Mouse (Mus musculus): ENCODE measurements around the gene Abi3bp. TPM values are rescaled to one million over a fixed set of nuclear protein-coding genes. Genes with fewer than 3 reads are reported as not detected.

Abi3bp gene
- polyA plus RNA-seq, 1 experiment from 2014 or later: 10.5 TPM

DNA sequence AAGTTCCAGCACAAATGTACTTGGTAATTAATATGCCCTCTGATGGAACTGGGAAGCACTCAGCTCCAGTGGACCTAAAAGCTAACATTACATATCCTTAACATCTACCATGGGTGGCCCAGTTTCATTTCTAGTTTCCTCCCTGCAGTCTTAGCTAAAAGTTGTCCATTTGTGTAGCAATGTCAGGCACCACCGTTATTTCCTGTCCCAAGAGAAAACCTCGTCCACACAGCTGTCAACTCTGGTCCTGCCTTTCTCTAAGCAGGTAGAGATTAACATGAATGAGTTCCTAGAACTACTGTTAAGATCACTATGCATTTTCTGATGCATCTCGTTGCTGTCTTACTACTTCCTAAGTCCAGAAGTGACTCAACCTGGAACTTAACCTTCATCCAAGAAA lies 237.9 kb downstream of the Abi3bp start:
- H3K27ac ChIP-seq: no peak overlapping the region
- peak overlapping the region; percentile 74 for H3K4me2 ChIP-seq (replicated peaks)
- no peaks in the 10 kb centered on the region for H3K9me3 ChIP-seq
- H3K27me3 ChIP-seq: no peaks in the 10 kb centered on the region
- peak overlapping the region; percentile 78 for H3K4me3 ChIP-seq
- H3K9ac ChIP-seq: no peak overlapping the region
- peaks cover 19% of the 10 kb centered on the region for H3K4me1 ChIP-seq
- ATAC-seq (ENCODE audit: low FRiP score, low read depth): no peak
- H3K36me3 ChIP-seq: peaks cover 19% of the 10 kb centered on the region
- 76% methylated on average over 3 of the region's 3 CpGs for WGBS

DNA sequence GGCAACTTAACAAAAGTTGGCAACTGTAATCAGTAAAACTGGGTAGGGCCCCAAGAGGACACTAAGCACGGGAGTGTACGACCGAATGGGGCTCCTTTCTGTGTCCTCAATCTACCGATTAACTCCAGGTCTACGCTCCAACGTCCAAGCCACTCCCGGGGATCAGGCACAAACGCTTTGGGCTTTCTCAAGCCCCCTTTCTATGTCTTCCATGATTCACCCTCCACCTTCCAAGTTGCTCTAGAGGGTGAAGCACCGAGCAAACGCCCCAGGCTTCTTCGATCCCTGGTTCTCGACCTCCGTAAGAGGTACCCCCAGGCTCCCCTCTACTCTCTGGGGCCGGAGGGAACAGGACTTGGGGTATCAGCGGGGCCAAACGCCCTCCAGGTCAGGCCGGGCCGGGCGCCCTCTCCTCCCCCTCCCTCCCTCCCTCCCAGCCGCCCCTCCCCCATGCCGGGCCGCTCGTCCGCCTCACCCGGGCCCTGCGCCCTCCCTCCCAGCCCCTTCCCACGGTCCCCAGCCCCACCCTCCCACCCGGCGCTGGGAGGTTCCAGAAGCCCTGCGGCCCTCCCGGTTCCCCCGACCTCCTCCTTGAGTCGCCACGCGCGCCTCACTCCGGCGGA lies 239.0 kb downstream of the Abi3bp start:
- peak; percentile 83 for ATAC-seq (ENCODE audit: low FRiP score, low read depth)
- peaks cover 8% of the 10 kb centered on the region for H3K36me3 ChIP-seq
- H3K27me3 ChIP-seq: no peaks in the 10 kb centered on the region
- peak overlapping the region; percentile 98 for H3K27ac ChIP-seq
- H3K9me3 ChIP-seq: no peaks in the 10 kb centered on the region
- peak overlapping the region; percentile 78 for H3K4me3 ChIP-seq
- peaks cover 19% of the 10 kb centered on the region for H3K4me1 ChIP-seq
- WGBS: under 1% methylated on average over 31 of the region's 38 CpGs
- H3K4me2 ChIP-seq (replicated peaks): peak overlapping the region; percentile 74
- H3K9ac ChIP-seq: peak overlapping the region; percentile 91

DNA sequence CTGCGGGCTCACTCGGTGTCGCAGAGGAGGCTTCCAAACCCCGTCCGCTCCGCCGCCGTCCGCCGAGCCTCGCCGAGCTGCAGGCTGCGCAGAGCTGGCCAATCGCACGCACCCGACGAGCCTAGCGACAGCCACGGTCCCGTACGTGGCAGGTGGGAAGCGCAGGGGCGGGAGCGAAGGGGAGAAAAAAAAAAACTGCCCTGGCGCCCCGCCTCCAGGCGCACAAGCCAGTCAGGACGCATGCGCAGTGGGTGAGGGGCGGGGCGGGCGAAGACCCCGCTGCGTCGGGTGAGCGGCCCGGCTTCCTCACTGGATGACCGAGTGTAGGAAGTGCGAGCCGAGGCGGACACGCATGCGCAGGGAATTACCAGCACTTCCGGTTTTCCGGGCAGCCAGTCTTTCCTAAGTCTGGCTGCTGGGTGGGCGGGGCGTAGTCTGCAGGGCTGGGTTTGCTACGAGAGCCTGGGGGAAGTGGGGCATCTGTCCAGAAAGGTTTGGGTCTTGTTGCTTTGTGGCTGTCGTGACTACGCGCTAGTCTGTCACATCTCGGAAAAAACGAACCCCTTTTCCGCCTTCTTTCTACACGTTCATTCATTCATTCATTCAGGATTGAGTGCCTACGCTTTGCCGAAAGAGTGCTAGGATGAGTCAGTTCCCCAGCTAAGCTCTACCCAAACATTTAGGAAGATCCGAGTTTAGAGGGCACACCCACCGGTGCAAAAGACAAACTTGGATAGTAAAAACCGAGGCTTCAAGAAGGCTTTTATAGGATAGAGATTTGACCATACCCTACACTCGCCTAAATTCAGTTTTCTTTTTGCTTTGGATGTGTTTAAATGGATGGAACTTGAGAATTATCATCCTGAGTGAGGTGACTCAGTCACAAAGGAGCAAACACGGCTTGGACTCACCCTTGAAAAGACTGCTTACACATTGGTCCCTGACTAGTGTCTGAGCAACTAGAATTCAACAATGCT lies 239.8 kb downstream of the Abi3bp start, which contains the start of gene Tfg:
TSS of gene Tfg (minus strand) at position 227 of the 977 bp plus-strand sequence.
- Histone ChIP-seq H3K4me2 (replicated peaks) (peak within 1 kb of the TSS; percentile 74), H3K9me3 (no peaks in the 10 kb centered on the region), H3K9ac (peak within 1 kb of the TSS; percentile 91), H3K27ac (peak within 1 kb of the TSS; percentile 98), H3K27me3 (no peaks in the 10 kb centered on the region), H3K36me3 (peaks cover 1% of the 10 kb centered on the region; the same call in 1 of the 2 replicates), H3K4me3 (peak within 1 kb of the TSS; percentile 78), H3K4me1 (peaks cover 19% of the 10 kb centered on the region)
- WGBS: under 1% methylated on average over 51 of the region's 62 CpGs
- ATAC-seq (ENCODE audit: low FRiP score, low read depth): peak; percentile 97

DNA sequence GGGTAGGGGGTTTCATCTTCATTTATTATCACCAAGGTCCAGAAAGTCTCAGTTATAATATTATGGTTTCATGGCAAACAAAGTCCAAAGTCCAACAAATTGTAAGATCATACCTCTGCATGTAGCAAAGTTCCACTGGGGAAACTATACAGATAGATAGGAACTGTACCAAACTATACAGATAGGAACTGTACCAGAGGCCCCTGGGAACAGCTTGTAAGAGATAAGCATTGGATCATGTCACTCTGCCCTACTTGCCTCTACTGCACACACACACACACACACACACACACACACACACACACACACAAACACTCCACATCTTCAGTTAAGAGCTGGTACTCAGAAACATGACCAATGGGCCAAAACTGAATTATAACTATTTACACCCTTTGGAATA lies 241.4 kb downstream of the Abi3bp start:
- Histone ChIP-seq H3K9ac (no peak overlapping the region), H3K27me3 (no peaks in the 10 kb centered on the region), H3K27ac (no peak overlapping the region), H3K36me3 (no peaks in the 10 kb centered on the region), H3K9me3 (no peaks in the 10 kb centered on the region), H3K4me2 (replicated peaks) (no peak overlapping the region), H3K4me1 (peaks cover 19% of the 10 kb centered on the region), H3K4me3 (no peak overlapping the region)
- no peak for ATAC-seq (ENCODE audit: low FRiP score, low read depth)

DNA sequence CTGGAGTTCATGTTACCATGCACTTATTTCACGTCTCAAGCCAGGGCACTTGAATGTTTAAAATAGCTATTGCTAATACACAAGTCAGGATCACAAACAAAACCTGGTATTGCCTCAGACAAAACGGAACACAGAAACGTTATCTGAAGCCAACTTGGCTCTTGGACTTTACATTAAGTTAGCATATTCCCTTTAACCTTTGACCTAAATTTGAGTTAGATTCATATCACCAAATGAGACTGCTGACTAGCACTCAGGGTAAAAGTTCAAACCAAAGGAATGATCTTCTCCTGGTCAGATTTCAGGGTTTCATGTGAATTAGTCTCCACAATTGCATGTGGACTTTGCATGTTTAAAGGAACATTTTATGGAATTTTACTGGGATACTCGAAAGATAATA lies 244.7 kb downstream of the Abi3bp start:
- 60% methylated on average over 4 of the region's 4 CpGs for WGBS
- ATAC-seq (ENCODE audit: low FRiP score, low read depth): no peak
- no peak overlapping the region for H3K4me3 ChIP-seq

DNA sequence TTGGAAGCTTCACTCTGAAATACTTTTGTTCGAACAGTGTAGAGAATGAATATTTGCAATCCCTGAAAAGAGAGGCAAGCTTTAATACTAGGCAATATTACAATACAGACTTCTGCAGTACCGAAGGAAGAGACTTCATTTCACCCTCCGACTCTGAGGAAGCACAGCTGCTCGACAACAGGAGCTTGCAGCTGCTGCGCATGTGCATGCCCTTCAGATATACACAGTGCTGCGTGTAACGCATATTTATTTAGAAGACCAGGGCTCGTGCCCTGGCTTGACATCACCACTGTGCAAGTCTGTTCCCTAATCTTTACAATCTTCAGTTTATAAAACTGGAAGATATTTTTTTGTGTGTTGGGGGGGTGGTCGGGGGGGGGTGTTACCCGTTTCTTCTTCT lies 247.2 kb downstream of the Abi3bp start:
- Histone ChIP-seq H3K4me2 (replicated peaks) (no peak overlapping the region), H3K27ac (no peak overlapping the region), H3K9me3 (no peaks in the 10 kb centered on the region), H3K9ac (no peak overlapping the region), H3K36me3 (no peaks in the 10 kb centered on the region), H3K4me3 (no peak overlapping the region), H3K4me1 (no peaks in the 10 kb centered on the region), H3K27me3 (no peaks in the 10 kb centered on the region)
- ATAC-seq (ENCODE audit: low FRiP score, low read depth): no peak; the same call in 1 of the 2 replicates
- 78% methylated on average over 10 of the region's 10 CpGs for WGBS

More for the DNA sequence above, 244.7 kb downstream of the Abi3bp start:
- Histone ChIP-seq H3K27ac (no peak overlapping the region), H3K9me3 (no peaks in the 10 kb centered on the region), H3K9ac (no peak overlapping the region), H3K4me1 (0 out of 2 replicates have a peak, but pooled peaks cover 5% of the 10 kb centered on the region), H3K36me3 (no peaks in the 10 kb centered on the region), H3K4me2 (replicated peaks) (no peak overlapping the region), H3K27me3 (no peaks in the 10 kb centered on the region)

DNA sequence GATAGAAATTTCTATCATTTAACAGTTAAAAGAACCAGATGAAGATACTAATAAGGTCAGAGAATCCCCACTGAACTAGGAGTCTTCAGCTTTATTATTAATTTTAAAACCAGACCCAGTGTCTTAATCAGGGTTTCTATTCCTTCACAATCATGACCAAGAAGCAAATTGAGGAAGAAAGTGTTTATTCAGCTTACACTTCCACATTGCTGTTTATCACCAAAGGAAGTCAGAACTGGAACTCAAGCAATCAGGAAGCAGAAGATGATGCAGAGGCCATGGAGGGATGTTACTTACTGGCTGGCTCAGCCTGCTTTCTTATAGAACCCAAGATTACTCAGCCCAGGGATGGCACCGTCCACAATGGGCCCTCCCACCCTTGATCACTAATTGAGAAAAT lies 251.4 kb downstream of the Abi3bp start:
- 11% methylated on average over 1 of the region's 1 CpGs for WGBS
- H3K9ac ChIP-seq: no peak overlapping the region

More for the DNA sequence above, 251.4 kb downstream of the Abi3bp start:
- Histone ChIP-seq H3K9me3 (no peaks in the 10 kb centered on the region), H3K4me3 (no peak overlapping the region), H3K36me3 (no peaks in the 10 kb centered on the region), H3K27me3 (no peaks in the 10 kb centered on the region), H3K4me2 (replicated peaks) (no peak overlapping the region), H3K4me1 (no peaks in the 10 kb centered on the region), H3K27ac (no peak overlapping the region)
- ATAC-seq (ENCODE audit: low FRiP score, low read depth): no peak

Other genes with a start within 250 kb of the Abi3bp start
- 145 and 158 TPM in 2 replicates for gene Tfg, start 239.6 kb downstream of the Abi3bp start, polyA plus RNA-seq (2015; fragmentation: Nextera tagmentation; extraction: Ambion mirVana)